ENCODE assay signal across 26 mouse cellular contexts in genomic region chr2:178916316-178917033, GRCm38 (mm10).
A peak's percentile ranks its signal among the peaks of the same experiment; 100 is the strongest.
DNase-seq lines count a peak whose midpoint lies in the region; ATAC-seq lines count a peak whose summit lies in the region.
"Had no signal": no experiment of that assay in that cellular context is flagged by ENCODE, and none has a peak within 500 bp of the region (broad histone marks: within the 10 kb centered on the region; RNA-seq: fewer than 3 reads in every experiment).

No protein-coding gene starts in this region.

- H3K4me2 ChIP-seq in hindbrain, embryonic 13.5 days: no peak overlapping the region
- no peak overlapping the region for H3K4me2 ChIP-seq in midbrain, embryonic 11.5 days
- no peak overlapping the region for H3K4me2 ChIP-seq in midbrain, embryonic 14.5 days (ENCODE audit: low read length)
- H3K4me2 ChIP-seq: embryonic facial prominence, embryonic 12.5 days; forebrain, embryonic 12.5 days; forebrain, embryonic 15.5 days; heart, embryonic 12.5 days; heart, embryonic 15.5 days; hindbrain, embryonic 15.5 days; intestine, embryonic 15.5 days had no signal

- ATAC-seq in hindbrain, embryonic 13.5 days (ENCODE audit: low FRiP score): no peak
- 0 out of 2 replicates have a peak, but pooled peaks have one; percentile 55 for ATAC-seq in midbrain, embryonic 11.5 days (ENCODE audit: low FRiP score)
- ATAC-seq in midbrain, embryonic 14.5 days (ENCODE audit: low FRiP score, low TSS enrichment): no peak
- ATAC-seq: CD4-positive, CD25-positive, alpha-beta regulatory T cell, adult 4 months; forebrain, embryonic 15.5 days; intestine, embryonic 15.5 days had no signal

- no peaks in the 10 kb centered on the region for H3K36me3 ChIP-seq in hindbrain, embryonic 10.5 days
- H3K36me3 ChIP-seq in hindbrain, embryonic 13.5 days: no peaks in the 10 kb centered on the region
- H3K36me3 ChIP-seq in midbrain, embryonic 11.5 days (ENCODE audit: control insufficient read depth, insufficient read depth, low read length): no peaks in the 10 kb centered on the region
- no peaks in the 10 kb centered on the region for H3K36me3 ChIP-seq in midbrain, embryonic 14.5 days (ENCODE audit: control insufficient read depth, insufficient read depth, low read length)
- H3K36me3 ChIP-seq: embryonic facial prominence, embryonic 12.5 days; forebrain, embryonic 12.5 days; forebrain, embryonic 15.5 days; heart, embryonic 12.5 days; heart, embryonic 15.5 days; hindbrain, embryonic 15.5 days; intestine, embryonic 15.5 days had no signal

- peak overlapping the region; percentile 50 for H3K27ac ChIP-seq in hindbrain, embryonic 10.5 days
- no peak overlapping the region for H3K27ac ChIP-seq in hindbrain, embryonic 13.5 days
- H3K27ac ChIP-seq in midbrain, embryonic 11.5 days (ENCODE audit: low read depth, low read length): no peak overlapping the region
- no peak overlapping the region for H3K27ac ChIP-seq in midbrain, embryonic 14.5 days (replicated peaks; ENCODE audit: low read depth, low read length)
- H3K27ac ChIP-seq: embryonic facial prominence, embryonic 12.5 days; forebrain, embryonic 12.5 days; forebrain, embryonic 15.5 days; gastrocnemius, adult 2 months; heart, embryonic 15.5 days; hindbrain, embryonic 15.5 days; intestine, embryonic 15.5 days had no signal

- DNase-seq in hindbrain, embryonic 10.5 days (ENCODE audit: low spot score): no peak
- peak; percentile 82 for DNase-seq in midbrain, embryonic 11.5 days (ENCODE audit: low spot score, missing footprints)
- no peak for DNase-seq in midbrain, embryonic 14.5 days
- peak; percentile 54 for DNase-seq in brain, adult 2 months (ENCODE audit: low read depth, low spot score)
- peak; percentile 40 for DNase-seq in telencephalon, adult 2 months (ENCODE audit: low read depth, low spot score)
- DNase-seq: adrenal gland, adult 2 months; adrenal gland, postnatal 14 days; cerebellum, adult 11-12 months; cerebellum, adult 8-10 months; cerebellum, postnatal 14 days; gastrocnemius, adult 2 months; gastrocnemius, postnatal 14 days; heart, adult 18-20 months; heart, postnatal 10 days; heart, postnatal 36 days; kidney, adult 11 months had no signal

- no peaks in the 10 kb centered on the region for H3K9me3 ChIP-seq in hindbrain, embryonic 10.5 days
- no peaks in the 10 kb centered on the region for H3K9me3 ChIP-seq in hindbrain, embryonic 13.5 days
- no peaks in the 10 kb centered on the region for H3K9me3 ChIP-seq in midbrain, embryonic 11.5 days (ENCODE audit: control insufficient read depth, low read length)
- no peaks in the 10 kb centered on the region for H3K9me3 ChIP-seq in midbrain, embryonic 14.5 days (ENCODE audit: control insufficient read depth, low read length)
- H3K9me3 ChIP-seq: embryonic facial prominence, embryonic 12.5 days; forebrain, embryonic 12.5 days; forebrain, embryonic 15.5 days; heart, embryonic 12.5 days; heart, embryonic 15.5 days; hindbrain, embryonic 15.5 days; intestine, embryonic 15.5 days had no signal

- peaks cover 18% of the 10 kb centered on the region for H3K4me1 ChIP-seq in hindbrain, embryonic 10.5 days (replicated peaks)
- 0 out of 2 replicates have a peak, but pooled peaks cover 2% of the 10 kb centered on the region for H3K4me1 ChIP-seq in hindbrain, embryonic 13.5 days (replicated peaks)
- peaks cover 3% of the 10 kb centered on the region; the same call in 1 of the 2 replicates for H3K4me1 ChIP-seq in midbrain, embryonic 11.5 days (ENCODE audit: control insufficient read depth, insufficient read depth, low read length)
- 0 out of 2 replicates have a peak, but pooled peaks cover 3% of the 10 kb centered on the region for H3K4me1 ChIP-seq in midbrain, embryonic 14.5 days (ENCODE audit: control insufficient read depth, insufficient read depth, low read length)
- H3K4me1 ChIP-seq: heart, embryonic 12.5 days; heart, embryonic 15.5 days; hindbrain, embryonic 15.5 days; intestine, embryonic 15.5 days had no signal

- no peak overlapping the region for H3K4me3 ChIP-seq in hindbrain, embryonic 10.5 days
- no peak overlapping the region for H3K4me3 ChIP-seq in hindbrain, embryonic 13.5 days
- no peak overlapping the region for H3K4me3 ChIP-seq in midbrain, embryonic 11.5 days (ENCODE audit: low read depth, low read length)
- H3K4me3 ChIP-seq in midbrain, embryonic 14.5 days (replicated peaks; ENCODE audit: low read depth, low read length): no peak overlapping the region
- H3K4me3 ChIP-seq: embryonic facial prominence, embryonic 12.5 days; erythroblast, embryonic 14.5 days; forebrain, embryonic 12.5 days; forebrain, embryonic 15.5 days; gastrocnemius, adult 2 months; heart, embryonic 12.5 days; heart, embryonic 15.5 days; hindbrain, embryonic 15.5 days; intestine, embryonic 15.5 days had no signal

- H3K27me3 ChIP-seq in hindbrain, embryonic 10.5 days (ENCODE audit: insufficient read depth, poor library complexity, severe bottlenecking): no peaks in the 10 kb centered on the region
- no peaks in the 10 kb centered on the region for H3K27me3 ChIP-seq in hindbrain, embryonic 13.5 days
- H3K27me3 ChIP-seq in midbrain, embryonic 11.5 days (ENCODE audit: control insufficient read depth, insufficient read depth, low read length): no peaks in the 10 kb centered on the region
- H3K27me3 ChIP-seq in midbrain, embryonic 14.5 days (ENCODE audit: control insufficient read depth, insufficient read depth, low read length): no peaks in the 10 kb centered on the region
- H3K27me3 ChIP-seq: embryonic facial prominence, embryonic 12.5 days; forebrain, embryonic 12.5 days; forebrain, embryonic 15.5 days; heart, embryonic 12.5 days; heart, embryonic 15.5 days; hindbrain, embryonic 15.5 days; intestine, embryonic 15.5 days had no signal

- H3K9ac ChIP-seq in hindbrain, embryonic 13.5 days: no peak overlapping the region
- H3K9ac ChIP-seq in midbrain, embryonic 11.5 days (ENCODE audit: low read length): no peak overlapping the region
- no peak overlapping the region for H3K9ac ChIP-seq in midbrain, embryonic 14.5 days (replicated peaks; ENCODE audit: low read length)
- H3K9ac ChIP-seq: embryonic facial prominence, embryonic 12.5 days; forebrain, embryonic 12.5 days; forebrain, embryonic 15.5 days; heart, embryonic 12.5 days; heart, embryonic 15.5 days; hindbrain, embryonic 15.5 days; intestine, embryonic 15.5 days had no signal

- 61% methylated on average over 6 of the region's 6 CpGs for WGBS in hindbrain, embryonic 10.5 days
- 68% methylated on average over 6 of the region's 6 CpGs for WGBS in hindbrain, embryonic 13.5 days
- WGBS in midbrain, embryonic 11.5 days: 72% methylated on average over 6 of the region's 6 CpGs
- 59% methylated on average over 6 of the region's 6 CpGs for WGBS in midbrain, embryonic 14.5 days

Comparison
In these comparisons a context has a peak if more than half of its experiments do, and no peak if none do; other contexts are left out.
1. DNase-seq: peak in midbrain, embryonic 11.5 days (single experiment), brain, adult 2 months (single experiment) and telencephalon, adult 2 months (single experiment); none in hindbrain, embryonic 10.5 days (single experiment) and midbrain, embryonic 14.5 days (single experiment).